Mouse (Mus musculus) neutrophil, adult 65 days (primary cell): ENCODE data around the gene AW551984. TPM values are rescaled to one million over a fixed set of nuclear protein-coding genes. Genes with fewer than 3 reads are reported as not detected.

Source experiments
- total RNA-seq: library from RNA; stranded (reverse); gene quantifications from 2 replicates; pipeline ENCODE4 v1.2.4, GENCODE M21; 2023

Gene AW551984
- not detected in 2 replicates for total RNA-seq

GRCm38 (mm10) chr9:39603999-39604453 is at the start of gene AW551984:
AW551984 (minus strand) TSS chr9:39604403.

GRCm38 (mm10) chr9:39644785-39645184 is 40.6 kb upstream of the AW551984 start, which contains the start of gene Olfr961:
Olfr961 (plus strand) TSS chr9:39645085.

GRCm38 (mm10) chr9:39621073-39621472 is 16.9 kb upstream of the AW551984 start, which contains the start of gene Olfr960:
Olfr960 (plus strand) TSS chr9:39621373.

DNA sequence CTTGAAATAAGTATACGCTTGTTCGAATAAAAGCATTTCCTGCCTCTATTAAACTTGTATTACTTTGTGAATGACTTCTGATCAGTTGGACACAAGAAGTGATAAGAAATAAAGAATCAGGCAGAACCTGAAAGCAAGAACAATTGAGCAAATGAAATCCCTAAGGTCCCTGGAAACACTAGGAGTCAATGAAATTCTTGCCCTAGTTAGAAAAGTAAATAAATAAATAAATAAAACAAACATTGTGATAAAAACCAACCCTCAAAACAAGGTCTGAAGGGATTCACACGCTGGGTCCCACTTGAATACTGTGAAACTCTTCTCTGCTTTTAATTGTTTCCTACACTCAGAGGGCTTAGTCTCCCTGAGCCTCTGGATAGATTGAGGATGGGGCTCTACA is 6.2 kb upstream of the AW551984 start, which contains the start of gene Olfr148:
TSS of gene Olfr148 (plus strand) at position 301 of the 400 bp plus-strand sequence.

DNA sequence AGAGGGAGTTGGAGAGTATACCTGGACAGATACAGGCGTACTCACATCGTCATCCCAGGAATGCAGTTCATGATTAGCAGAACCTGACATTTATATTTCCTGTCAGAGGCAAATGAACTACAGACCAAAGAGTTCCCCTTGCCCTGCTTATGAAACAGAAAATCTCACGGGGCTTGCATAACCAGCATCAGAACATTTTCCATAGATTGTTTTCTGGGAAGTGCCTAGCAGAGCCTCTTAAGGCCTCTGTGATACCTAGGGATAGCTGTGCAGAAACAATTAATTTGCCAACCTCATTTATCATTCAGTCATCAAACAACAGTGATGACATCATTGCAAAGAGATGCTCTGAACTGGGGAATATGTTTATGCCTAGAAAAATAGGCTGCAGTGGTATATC is 28.7 kb downstream of the AW551984 start, which contains the start of gene Olfr959:
TSS of gene Olfr959 (minus strand) at position 101 of the 400 bp plus-strand sequence.

GRCm38 (mm10) chr9:39553946-39554345 is 50.3 kb downstream of the AW551984 start, which contains the start of gene Olfr958:
Olfr958 (minus strand) TSS chr9:39554054.

Other genes starting within 250 kb of the AW551984 start
- gene Olfr951, start 217.0 kb downstream of the AW551984 start, total RNA-seq, result not detected in 2 replicates
- not detected in 2 replicates for gene Olfr952, start 177.3 kb downstream of the AW551984 start, total RNA-seq
- not detected in 2 replicates for gene Olfr954, start 147.7 kb downstream of the AW551984 start, total RNA-seq
- not detected in 2 replicates for gene Olfr955, start 132.5 kb downstream of the AW551984 start, total RNA-seq
- gene Olfr44, start 110.4 kb downstream of the AW551984 start, total RNA-seq, result not detected in 2 replicates
- gene Olfr957, start 88.6 kb downstream of the AW551984 start, total RNA-seq, result not detected in 2 replicates
- not detected in 2 replicates for gene Olfr958, start 50.3 kb downstream of the AW551984 start, total RNA-seq
- gene Olfr959, start 28.8 kb downstream of the AW551984 start, total RNA-seq, result not detected in 2 replicates
- not detected in 2 replicates for gene Olfr148, start 6.3 kb upstream of the AW551984 start, total RNA-seq
- gene Olfr960, start 17.0 kb upstream of the AW551984 start, total RNA-seq, result not detected in 2 replicates
- not detected in 2 replicates for gene Olfr961, start 40.7 kb upstream of the AW551984 start, total RNA-seq
- not detected in 2 replicates for gene Olfr963, start 62.8 kb upstream of the AW551984 start, total RNA-seq
- not detected in 2 replicates for gene Olfr149, start 102.7 kb upstream of the AW551984 start, total RNA-seq
- not detected in 2 replicates for gene Olfr965, start 107.0 kb upstream of the AW551984 start, total RNA-seq
- gene Olfr150, start 126.6 kb upstream of the AW551984 start, total RNA-seq, result not detected in 2 replicates
- gene Olfr967, start 141.8 kb upstream of the AW551984 start, total RNA-seq, result not detected in 2 replicates
- gene Olfr968, start 178.8 kb upstream of the AW551984 start, total RNA-seq, result not detected in 2 replicates
- gene Olfr969, start 186.5 kb upstream of the AW551984 start, total RNA-seq, result not detected in 2 replicates
- gene Olfr970, start 204.5 kb upstream of the AW551984 start, total RNA-seq, result not detected in 2 replicates
- gene Olfr971, start 232.5 kb upstream of the AW551984 start, total RNA-seq, result not detected in 2 replicates